Mouse (Mus musculus) limb, embryonic 13.5 days (tissue): ENCODE data around the gene Sel1l. TPM values are rescaled to one million over a fixed set of nuclear protein-coding genes. Genes with fewer than 3 reads are reported as not detected.
"Not testable (repeated sequence)": the region's sequence is repeated elsewhere in the genome, so short reads cannot be mapped to it uniquely, and the experiment has no call there.

Source experiments
- ATAC-seq: fragments of 200-750 bp; cut with Nextera tagmentation; 2 replicates; pipeline ENCODE4 v1.8.0; 2017; ENCODE audit warnings: low read depth, moderate number of reproducible peaks, moderate TSS enrichment; ENCODE audit not compliant: low FRiP score
- H3K27ac ChIP-seq: fragments of 300-500 bp; sonication (generic); 2 replicates; pipeline ENCODE4 v1.5.1; 2015; ENCODE audit warnings: inconsistent platforms, mild to moderate bottlenecking, moderate library complexity
- H3K27me3 ChIP-seq: fragments of 300-500 bp; sonication (generic); 2 replicates; pipeline ENCODE4 v1.6.1; 2015; ENCODE audit warnings: mild to moderate bottlenecking, inconsistent platforms
- H3K36me3 ChIP-seq: fragments of 300-500 bp; sonication (generic); 2 replicates; pipeline ENCODE4 v1.6.1; 2015; ENCODE audit warnings: inconsistent platforms, mild to moderate bottlenecking, moderate library complexity
- H3K4me1 ChIP-seq: fragments of 300-500 bp; sonication (generic); 2 replicates; pipeline ENCODE4 v1.6.1; 2015; ENCODE audit warnings: inconsistent platforms
- H3K4me2 ChIP-seq: fragments of 300-500 bp; sonication (generic); replicated peaks from 2 replicates; pipeline ENCODE4 v1.6.1; 2015; ENCODE audit warnings: inconsistent platforms, mild to moderate bottlenecking, moderate library complexity
- H3K4me3 ChIP-seq: fragments of 300-500 bp; sonication (generic); 2 replicates; pipeline ENCODE4 v1.5.1; 2015; ENCODE audit warnings: moderate library complexity, mild to moderate bottlenecking, inconsistent platforms
- H3K9ac ChIP-seq: fragments of 300-500 bp; sonication (generic); 2 replicates; pipeline ENCODE4 v1.6.1; 2015; ENCODE audit warnings: mild to moderate bottlenecking, inconsistent platforms
- H3K9me3 ChIP-seq: fragments of 300-500 bp; sonication (generic); 2 replicates; pipeline ENCODE4 v1.6.1; 2016; ENCODE audit warnings: inconsistent platforms
- WGBS: fragments of 180-500 bp; shearing (Covaris S2); methylation state at CpG from one replicate; pipeline ENCODE4 v1.1.7; 2015; 5-methylcytosine and 5-hydroxymethylcytosine counted together
- polyA plus RNA-seq: library from polyadenylated mRNA; unstranded; fragments of >200 nt; fragmentation: Nextera tagmentation; extraction: Ambion mirVana; gene quantifications from 2 replicates; pipeline ENCODE4 v1.2.1, GENCODE M21; 2015

Sel1l gene
- polyA plus RNA-seq, 1 experiment from 2014 or later: 106 TPM

GRCm38 (mm10) chr12:91791822-91792221 lies 57.1 kb downstream of the Sel1l start:
- no peak for ATAC-seq
- H3K36me3 ChIP-seq: no peaks in the 10 kb centered on the region
- H3K4me1 ChIP-seq: peaks cover 1% of the 10 kb centered on the region; the same call in 1 of the 2 replicates
- 61% methylated on average over 4 of the region's 4 CpGs for WGBS
- no peaks in the 10 kb centered on the region for H3K9me3 ChIP-seq
- no peaks in the 10 kb centered on the region for H3K27me3 ChIP-seq
- H3K9ac ChIP-seq: no peak overlapping the region
- H3K4me3 ChIP-seq: no peak overlapping the region
- H3K27ac ChIP-seq: no peak overlapping the region
- H3K4me2 ChIP-seq: no peak overlapping the region

- ATAC-seq: no peak
- Histone ChIP-seq H3K27ac (no peak overlapping the region), H3K9ac (no peak overlapping the region), H3K4me2 (no peak overlapping the region), H3K9me3 (no peaks in the 10 kb centered on the region), H3K4me3 (no peak overlapping the region), H3K4me1 (peaks cover 17% of the 10 kb centered on the region), H3K36me3 (no peaks in the 10 kb centered on the region), H3K27me3 (no peaks in the 10 kb centered on the region)
- WGBS: 49% methylated on average over 6 of the region's 6 CpGs
Observed at GRCm38 (mm10) chr12:91789801-91790200, 59.2 kb downstream of the Sel1l start.

- ATAC-seq, H3K4me2 ChIP-seq, H3K9me3 ChIP-seq, H3K9ac ChIP-seq, H3K36me3 ChIP-seq, H3K27me3 ChIP-seq, H3K27ac ChIP-seq, H3K4me3 ChIP-seq: not testable (repeated sequence)
- WGBS: 68% methylated on average over 3 of the region's 3 CpGs
- H3K4me1 ChIP-seq: peaks cover 17% of the 10 kb centered on the region
Observed at GRCm38 (mm10) chr12:91788446-91788845, 60.5 kb downstream of the Sel1l start.

- no peaks in the 10 kb centered on the region for H3K9me3 ChIP-seq
- 0 out of 2 replicates have a peak, but pooled peaks have one; percentile 41 for ATAC-seq
- no peaks in the 10 kb centered on the region for H3K36me3 ChIP-seq
- H3K27ac ChIP-seq: no peak within 1 kb of the TSS
- H3K4me2 ChIP-seq: no peak within 1 kb of the TSS
- peaks cover 17% of the 10 kb centered on the region for H3K4me1 ChIP-seq
- H3K4me3 ChIP-seq: no peak within 1 kb of the TSS
- 73% methylated on average over 9 of the region's 9 CpGs for WGBS
- H3K27me3 ChIP-seq: no peaks in the 10 kb centered on the region
- H3K9ac ChIP-seq: no peak within 1 kb of the TSS
Observed at GRCm38 (mm10) chr12:91787959-91788437, 61.0 kb downstream of the Sel1l start, which contains the start of gene Ston2. Gene Ston2, minus strand, starts transcription at chr12:91788387.

- peak; percentile 86 for ATAC-seq
- Histone ChIP-seq H3K9ac (no peak overlapping the region), H3K36me3 (no peaks in the 10 kb centered on the region), H3K9me3 (no peaks in the 10 kb centered on the region), H3K4me1 (peaks cover 17% of the 10 kb centered on the region), H3K27me3 (no peaks in the 10 kb centered on the region), H3K4me3 (no peak overlapping the region), H3K27ac (peak overlapping the region; percentile 48; the same call in 1 of the 2 replicates), H3K4me2 (no peak overlapping the region; the same call in 1 of the 2 replicates)
- 19% methylated on average over 10 of the region's 10 CpGs for WGBS
Observed at GRCm38 (mm10) chr12:91786355-91786754, 62.6 kb downstream of the Sel1l start.

GRCm38 (mm10) chr12:91781432-91781831 lies 67.5 kb downstream of the Sel1l start:
- Histone ChIP-seq H3K4me3 (no peak overlapping the region), H3K4me2 (no peak overlapping the region), H3K9me3 (no peaks in the 10 kb centered on the region), H3K4me1 (peaks cover 14% of the 10 kb centered on the region), H3K36me3 (no peaks in the 10 kb centered on the region), H3K27me3 (peaks cover 27% of the 10 kb centered on the region), H3K27ac (no peak overlapping the region), H3K9ac (no peak overlapping the region)
- whole genome bisulfite sequencing: 87% methylated on average over 5 of the region's 5 CpGs
- no peak for ATAC-seq

- no peak overlapping the region for H3K4me2 ChIP-seq
- peaks cover 27% of the 10 kb centered on the region for H3K27me3 ChIP-seq
- no peak overlapping the region for H3K9ac ChIP-seq
- H3K4me1 ChIP-seq: peaks cover 5% of the 10 kb centered on the region; the same call in 1 of the 2 replicates
- WGBS: 79% methylated on average over 3 of the region's 3 CpGs
- H3K27ac ChIP-seq: no peak overlapping the region
- H3K36me3 ChIP-seq: no peaks in the 10 kb centered on the region
- ATAC-seq: no peak
- no peak overlapping the region for H3K4me3 ChIP-seq
- H3K9me3 ChIP-seq: no peaks in the 10 kb centered on the region
Observed at GRCm38 (mm10) chr12:91780531-91780930, 68.4 kb downstream of the Sel1l start.

GRCm38 (mm10) chr12:91779004-91779365 lies 70.0 kb downstream of the Sel1l start:
- peak; percentile 89 for ATAC-seq
- Histone ChIP-seq H3K27me3 (peaks cover 27% of the 10 kb centered on the region), H3K9me3 (no peaks in the 10 kb centered on the region), H3K4me1 (peaks cover 2% of the 10 kb centered on the region; the same call in 1 of the 2 replicates), H3K4me3 (peak overlapping the region; percentile 71), H3K36me3 (no peaks in the 10 kb centered on the region), H3K27ac (no peak overlapping the region), H3K9ac (peak overlapping the region; percentile 69), H3K4me2 (peak overlapping the region; percentile 97)
- WGBS: 1% methylated on average over 32 of the region's 35 CpGs

GRCm38 (mm10) chr12:91778211-91779003 lies 70.5 kb downstream of the Sel1l start:
- Histone ChIP-seq H3K9ac (peak overlapping the region; percentile 69), H3K27ac (no peak overlapping the region), H3K4me3 (peak overlapping the region; percentile 71), H3K4me2 (peak overlapping the region; percentile 97), H3K4me1 (peaks cover 2% of the 10 kb centered on the region; the same call in 1 of the 2 replicates), H3K9me3 (no peaks in the 10 kb centered on the region), H3K27me3 (peaks cover 27% of the 10 kb centered on the region), H3K36me3 (no peaks in the 10 kb centered on the region)
- whole genome bisulfite sequencing: 1% methylated on average over 50 of the region's 51 CpGs
- ATAC-seq: peak; percentile 76

- H3K9ac ChIP-seq: no peak overlapping the region
- H3K4me3 ChIP-seq: no peak overlapping the region
- WGBS: 79% methylated on average over 5 of the region's 5 CpGs
- no peak overlapping the region for H3K4me2 ChIP-seq
- H3K27me3 ChIP-seq: peaks cover 27% of the 10 kb centered on the region
- H3K27ac ChIP-seq: no peak overlapping the region
- peaks cover 2% of the 10 kb centered on the region; the same call in 1 of the 2 replicates for H3K4me1 ChIP-seq
- H3K36me3 ChIP-seq: no peaks in the 10 kb centered on the region
- H3K9me3 ChIP-seq: no peaks in the 10 kb centered on the region
- no peak for ATAC-seq
Observed at GRCm38 (mm10) chr12:91776342-91776741, 72.6 kb downstream of the Sel1l start.

- 57% methylated on average over 8 of the region's 8 CpGs for WGBS
- Histone ChIP-seq H3K4me2 (no peak overlapping the region), H3K4me1 (peaks cover 2% of the 10 kb centered on the region; the same call in 1 of the 2 replicates), H3K9me3 (no peaks in the 10 kb centered on the region), H3K27ac (no peak overlapping the region), H3K36me3 (no peaks in the 10 kb centered on the region), H3K27me3 (peaks cover 24% of the 10 kb centered on the region), H3K9ac (no peak overlapping the region), H3K4me3 (no peak overlapping the region)
- ATAC-seq: no peak
Observed at GRCm38 (mm10) chr12:91774811-91775284, 74.1 kb downstream of the Sel1l start.

GRCm38 (mm10) chr12:91768871-91769270 lies 80.1 kb downstream of the Sel1l start:
- WGBS: 68% methylated on average over 2 of the region's 2 CpGs
- Histone ChIP-seq H3K9ac (no peak overlapping the region), H3K4me3 (no peak overlapping the region), H3K27ac (no peak overlapping the region), H3K9me3 (no peaks in the 10 kb centered on the region), H3K4me1 (peaks cover 16% of the 10 kb centered on the region), H3K4me2 (no peak overlapping the region), H3K27me3 (no peaks in the 10 kb centered on the region), H3K36me3 (no peaks in the 10 kb centered on the region)
- ATAC-seq: no peak
